Mouse (Mus musculus): ENCODE data around the gene Efcab11. TPM values are rescaled to one million over a fixed set of nuclear protein-coding genes. Genes with fewer than 3 reads are reported as not detected.

The Efcab11 gene
- total RNA-seq, 2 experiments from 2014 or later = 5.3 to 5.9 TPM

Other genes with a start within 250 kb of the Efcab11 start
- gene Tdp1, start 78 bp upstream of the Efcab11 start, total RNA-seq (2014; fragmentation: Nextera tagmentation) = 38.1 and 41.9 TPM in 2 replicates
- gene Tdp1, start 78 bp upstream of the Efcab11 start, total RNA-seq (2017) = 19.0 and 22.6 TPM in 2 replicates
- 1.2 TPM in 2 replicates for gene Kcnk13, start 80.1 kb upstream of the Efcab11 start, total RNA-seq (2014; fragmentation: Nextera tagmentation)
- gene Kcnk13, start 80.1 kb upstream of the Efcab11 start, total RNA-seq (2017) = 0.15 and 0.65 TPM in 2 replicates
- 168 and 202 TPM in 2 replicates for gene Psmc1, start 225.7 kb upstream of the Efcab11 start, total RNA-seq (2014; fragmentation: Nextera tagmentation)
- gene Psmc1, start 225.7 kb upstream of the Efcab11 start, total RNA-seq (2017) = 190 and 241 TPM in 2 replicates